Mouse (Mus musculus): ENCODE data around the gene Ndufs4.
"Not testable (repeated sequence)": the region's sequence is repeated elsewhere in the genome, so short reads cannot be mapped to it uniquely, and the experiment has no call there.

Ndufs4 gene

GRCm38 (mm10) chr13:114319835-114320389 lies 68.1 kb downstream of the Ndufs4 start:
- no peak for DNase-seq

GRCm38 (mm10) chr13:114319136-114319535 lies 68.9 kb downstream of the Ndufs4 start:
- DNase-seq, result no peak

- DNase-seq, result no peak
Observed at GRCm38 (mm10) chr13:114315374-114315773, 72.7 kb downstream of the Ndufs4 start.

GRCm38 (mm10) chr13:114314953-114315352 lies 73.1 kb downstream of the Ndufs4 start:
- DNase-seq, result no peak

- no peak for DNase-seq
Observed at GRCm38 (mm10) chr13:114310591-114310990, 77.5 kb downstream of the Ndufs4 start.

GRCm38 (mm10) chr13:114304684-114305083 lies 83.4 kb downstream of the Ndufs4 start:
- DNase-seq, result no peak

GRCm38 (mm10) chr13:114303466-114304175 lies 84.4 kb downstream of the Ndufs4 start:
- DNase-seq, result no peak

- no peak for DNase-seq
Observed at GRCm38 (mm10) chr13:114297761-114298160, 90.3 kb downstream of the Ndufs4 start.

GRCm38 (mm10) chr13:114296556-114296955 lies 91.5 kb downstream of the Ndufs4 start:
- no peak for DNase-seq

- DNase-seq, result no peak
Observed at GRCm38 (mm10) chr13:114289411-114289810, 98.6 kb downstream of the Ndufs4 start.

GRCm38 (mm10) chr13:114288511-114288910 lies 99.5 kb downstream of the Ndufs4 start:
- no peak for DNase-seq

GRCm38 (mm10) chr13:114278690-114279089 lies 109.4 kb downstream of the Ndufs4 start:
- DNase-seq, result not testable (repeated sequence)

GRCm38 (mm10) chr13:114277277-114277676 lies 110.8 kb downstream of the Ndufs4 start:
- no peak for DNase-seq

- no peak for DNase-seq
Observed at GRCm38 (mm10) chr13:114271410-114272105, 116.5 kb downstream of the Ndufs4 start.

GRCm38 (mm10) chr13:114267741-114268140 lies 120.3 kb downstream of the Ndufs4 start:
- no peak for DNase-seq

- no peak for DNase-seq
Observed at GRCm38 (mm10) chr13:114260486-114261205, 127.4 kb downstream of the Ndufs4 start.

GRCm38 (mm10) chr13:114254697-114255096 lies 133.4 kb downstream of the Ndufs4 start:
- DNase-seq, result no peak

Data from cerebellum, adult 9-10 months (tissue).